Mouse (Mus musculus): ENCODE measurements at regions not wholly inside any gene's neighbourhood (a gene's known extent, or its start where the extent isn't known, plus 50 kb on each side); places are given as distances from the start of the nearest gene placed in this dataset.

GRCm38 (mm10) chr2:57424879-57425278 lies 187.4 kb downstream of the Gpd2 start:
- no peak for DNase-seq (ENCODE audit: low spot score in 2 of 2)

GRCm38 (mm10) chr2:57425439-57425838 lies 188.0 kb downstream of the Gpd2 start:
- no peak for DNase-seq (ENCODE audit: low spot score in 2 of 2)

- peak; percentile 53 to 56 for DNase-seq (ENCODE audit: low spot score in 2 of 2)
Measured at GRCm38 (mm10) chr2:57450996-57451770, 213.7 kb downstream of the Gpd2 start.

GRCm38 (mm10) chr2:57453896-57454679 lies 216.7 kb downstream of the Gpd2 start:
- DNase-seq (ENCODE audit: low spot score in 2 of 2), result no peak

GRCm38 (mm10) chr2:57459901-57460300 lies 222.5 kb downstream of the Gpd2 start:
- DNase-seq (ENCODE audit: low spot score in 2 of 2), result peak; percentile 24 to 34

- DNase-seq (ENCODE audit: low spot score in 2 of 2), result no peak
Measured at GRCm38 (mm10) chr2:57473873-57474272, 236.4 kb downstream of the Gpd2 start.

GRCm38 (mm10) chr2:57492116-57492515 lies 254.7 kb downstream of the Gpd2 start:
- no peak for DNase-seq (ENCODE audit: low spot score in 2 of 2)

GRCm38 (mm10) chr2:57492914-57493621 lies 255.6 kb downstream of the Gpd2 start:
- DNase-seq (ENCODE audit: low spot score in 2 of 2), result no peak

- DNase-seq (ENCODE audit: low spot score in 2 of 2), result no peak
Measured at GRCm38 (mm10) chr2:57496315-57496954, 259.0 kb downstream of the Gpd2 start.

- DNase-seq (ENCODE audit: low spot score in 2 of 2), result no peak
Measured at GRCm38 (mm10) chr2:57497933-57498332, 260.5 kb downstream of the Gpd2 start.

GRCm38 (mm10) chr2:57504678-57505077 lies 267.2 kb downstream of the Gpd2 start:
- DNase-seq (ENCODE audit: low spot score in 2 of 2), result no peak

- no peak for DNase-seq (ENCODE audit: low spot score in 2 of 2)
Measured at GRCm38 (mm10) chr2:57522465-57522864, 285.0 kb downstream of the Gpd2 start.

- DNase-seq (ENCODE audit: low spot score in 2 of 2), result no peak
Measured at GRCm38 (mm10) chr2:57522983-57523382, 285.5 kb downstream of the Gpd2 start.

GRCm38 (mm10) chr2:57527966-57528365 lies 290.5 kb downstream of the Gpd2 start:
- DNase-seq (ENCODE audit: low spot score in 2 of 2), result no peak

- no peak for DNase-seq (ENCODE audit: low spot score in 2 of 2)
Measured at GRCm38 (mm10) chr2:57539842-57540241, 302.4 kb downstream of the Gpd2 start.

- peak; percentile 28 to 34 for DNase-seq (ENCODE audit: low spot score in 2 of 2)
Measured at GRCm38 (mm10) chr2:57565258-57565657, 327.8 kb downstream of the Gpd2 start.

GRCm38 (mm10) chr2:57566103-57566502 lies 328.7 kb downstream of the Gpd2 start:
- no peak for DNase-seq (ENCODE audit: low spot score in 2 of 2)

- DNase-seq (ENCODE audit: low spot score in 2 of 2), result no peak
Measured at GRCm38 (mm10) chr2:57567183-57567582, 329.7 kb downstream of the Gpd2 start.

GRCm38 (mm10) chr2:57587065-57587464 lies 349.6 kb downstream of the Gpd2 start:
- DNase-seq (ENCODE audit: low spot score in 2 of 2), result no peak

- no peak for DNase-seq (ENCODE audit: low spot score in 2 of 2)
Measured at GRCm38 (mm10) chr2:57593558-57593957, 356.1 kb downstream of the Gpd2 start.

GRCm38 (mm10) chr2:57597694-57598358 lies 360.4 kb downstream of the Gpd2 start:
- peak; percentile 32 to 47 for DNase-seq (ENCODE audit: low spot score in 2 of 2)
